Mouse (Mus musculus) liver, postnatal 0 days (tissue): ENCODE measurements around the gene Atp1b3. TPM values are rescaled to one million over a fixed set of nuclear protein-coding genes. Genes with fewer than 3 reads are reported as not detected.

Experiments
- ATAC-seq: fragments of 200-750 bp; cut with Nextera tagmentation; 2 replicates; pipeline ENCODE4 v1.8.0; 2017; ENCODE audit warnings: mild to moderate bottlenecking, moderate library complexity
- DNase-seq: peaks from one replicate; pipeline ENCODE4 v3.0.0-alpha.2; 2016
- H3K27ac ChIP-seq: fragments of 300-500 bp; sonication (generic); 2 replicates; pipeline ENCODE4 v1.5.1; 2014; ENCODE audit warnings: antibody characterized with exemption, moderate library complexity, mild to moderate bottlenecking, low read depth
- H3K27me3 ChIP-seq: fragments of 300-500 bp; sonication (generic); 2 replicates; pipeline ENCODE4 v1.6.1; 2014; ENCODE audit warnings: low read length, control low read depth, mixed read lengths; ENCODE audit not compliant: insufficient read depth
- H3K36me3 ChIP-seq: fragments of 300-500 bp; sonication (generic); replicated peaks from 2 replicates; pipeline ENCODE4 v1.6.1; 2014; ENCODE audit warnings: mild to moderate bottlenecking, control low read depth, low read length, moderate library complexity, mixed read lengths; ENCODE audit not compliant: insufficient read depth
- H3K4me1 ChIP-seq: fragments of 300-500 bp; sonication (generic); 2 replicates; pipeline ENCODE4 v1.6.1; 2014; ENCODE audit warnings: antibody characterized with exemption, mild to moderate bottlenecking, control low read depth; ENCODE audit not compliant: insufficient read depth
- H3K4me2 ChIP-seq: fragments of 300-500 bp; sonication (generic); 2 replicates; pipeline ENCODE4 v1.6.1; 2014; ENCODE audit warnings: low read depth, mild to moderate bottlenecking, low read length, moderate library complexity, mixed read lengths
- H3K4me3 ChIP-seq: fragments of 300-500 bp; sonication (generic); 2 replicates; pipeline ENCODE4 v1.5.1; 2014; ENCODE audit warnings: low read depth, low read length
- H3K9ac ChIP-seq: fragments of 300-500 bp; sonication (generic); replicated peaks from 2 replicates; pipeline ENCODE4 v1.6.1; 2014; ENCODE audit warnings: mild to moderate bottlenecking, moderate library complexity
- H3K9me3 ChIP-seq: fragments of 300-500 bp; sonication (generic); 2 replicates; pipeline ENCODE4 v1.6.1; 2016; ENCODE audit warnings: mild to moderate bottlenecking, control low read depth, low read length, mixed read lengths
- CTCF ChIP-seq: sonication (generic); IDR thresholded peaks from 2 replicates; pipeline ENCODE4 v1.5.1; 2016; ENCODE audit warnings: antibody characterized with exemption, low read depth
- EP300 ChIP-seq: IDR thresholded peaks from 2 replicates; pipeline ENCODE4 v1.6.1; 2016; ENCODE audit warnings: antibody characterized with exemption, low read depth, mild to moderate bottlenecking
- WGBS: fragments of 180-500 bp; shearing (Covaris S2); extraction: QIAGEN DNeasy Blood & Tissue Kit; methylation state at CpG from one replicate; pipeline ENCODE4 v1.1.7; 2014; ENCODE audit not compliant: insufficient replicate concordance; 5-methylcytosine and 5-hydroxymethylcytosine counted together
- polyA plus RNA-seq: library from polyadenylated mRNA; unstranded; fragments of >200 nt; fragmentation: Nextera tagmentation; extraction: Ambion mirVana; gene quantifications from 2 replicates; pipeline ENCODE4 v1.2.1, GENCODE M21; 2015

Gene Atp1b3
- polyA plus RNA-seq, 1 experiment from 2014 or later = 60.3 TPM

GRCm38 (mm10) chr9:96319333-96319732, 44.9 kb downstream of the Atp1b3 start:
- Histone ChIP-seq H3K4me1 (no peaks in the 10 kb centered on the region), H3K9me3 (no peaks in the 10 kb centered on the region), H3K9ac (no peak overlapping the region), H3K27ac (no peak overlapping the region), H3K4me2 (no peak overlapping the region), H3K27me3 (no peaks in the 10 kb centered on the region), H3K36me3 (peaks cover 65% of the 10 kb centered on the region), H3K4me3 (no peak overlapping the region)
- TF ChIP-seq CTCF (no peak), EP300 (no peak)
- ATAC-seq (no peak), DNase-seq (no peak)
- WGBS = 91% methylated on average over 5 of the region's 5 CpGs

GRCm38 (mm10) chr9:96312074-96312473, 52.2 kb downstream of the Atp1b3 start:
- Histone ChIP-seq H3K36me3 (peaks cover 64% of the 10 kb centered on the region), H3K4me2 (no peak overlapping the region), H3K9ac (no peak overlapping the region), H3K4me1 (no peaks in the 10 kb centered on the region), H3K9me3 (no peaks in the 10 kb centered on the region), H3K27me3 (no peaks in the 10 kb centered on the region), H3K27ac (no peak overlapping the region), H3K4me3 (no peak overlapping the region)
- no peak for DNase-seq
- no peak for ATAC-seq
- WGBS = 83% methylated on average over 3 of the region's 3 CpGs
- TF ChIP-seq EP300 (no peak), CTCF (no peak)

- Histone ChIP-seq H3K4me3 (no peak overlapping the region), H3K9ac (no peak overlapping the region), H3K4me2 (no peak overlapping the region), H3K4me1 (no peaks in the 10 kb centered on the region), H3K27me3 (no peaks in the 10 kb centered on the region), H3K27ac (no peak overlapping the region), H3K36me3 (peaks cover 61% of the 10 kb centered on the region), H3K9me3 (no peaks in the 10 kb centered on the region)
- no peak for ATAC-seq
- 94% methylated on average over 3 of the region's 3 CpGs for WGBS
- TF ChIP-seq CTCF (no peak), EP300 (no peak)
- DNase-seq = no peak
These were observed 55.4 kb downstream of the Atp1b3 start for GRCm38 (mm10) chr9:96308816-96309215.

GRCm38 (mm10) chr9:96299324-96300008, 64.8 kb downstream of the Atp1b3 start:
- Histone ChIP-seq H3K27me3 (no peaks in the 10 kb centered on the region), H3K4me2 (no peak overlapping the region), H3K4me3 (no peak overlapping the region), H3K9me3 (no peaks in the 10 kb centered on the region), H3K36me3 (peaks cover 71% of the 10 kb centered on the region), H3K27ac (no peak overlapping the region), H3K4me1 (no peaks in the 10 kb centered on the region), H3K9ac (no peak overlapping the region)
- DNase-seq = no peak
- ATAC-seq = no peak
- WGBS = 93% methylated on average over 3 of the region's 3 CpGs
- no peak for TF ChIP-seq CTCF
- no peak for TF ChIP-seq EP300

- TF ChIP-seq EP300 = no peak
- TF ChIP-seq CTCF = no peak
- no peak overlapping the region for H3K9ac ChIP-seq
- ATAC-seq (no peak), DNase-seq (no peak)
- 98% methylated on average over 7 of the region's 7 CpGs for WGBS
- H3K4me2 ChIP-seq = no peak overlapping the region
- no peaks in the 10 kb centered on the region for H3K9me3 ChIP-seq
- peaks cover 44% of the 10 kb centered on the region for H3K36me3 ChIP-seq
- no peaks in the 10 kb centered on the region for H3K27me3 ChIP-seq
- H3K4me1 ChIP-seq = no peaks in the 10 kb centered on the region
- H3K27ac ChIP-seq = no peak overlapping the region
- H3K4me3 ChIP-seq = no peak overlapping the region
These were observed 72.1 kb downstream of the Atp1b3 start for GRCm38 (mm10) chr9:96292144-96292543.

GRCm38 (mm10) chr9:96284916-96285315, 79.3 kb downstream of the Atp1b3 start:
- WGBS = 23% methylated on average over 1 of the region's 1 CpGs
- H3K9ac ChIP-seq = no peak overlapping the region
- no peak for TF ChIP-seq EP300
- peak; percentile 60 for TF ChIP-seq CTCF
- no peak overlapping the region for H3K4me3 ChIP-seq
- no peak for DNase-seq
- H3K4me2 ChIP-seq = no peak overlapping the region
- no peaks in the 10 kb centered on the region for H3K9me3 ChIP-seq
- no peaks in the 10 kb centered on the region for H3K4me1 ChIP-seq
- ATAC-seq = no peak
- H3K27ac ChIP-seq = no peak overlapping the region
- H3K36me3 ChIP-seq = peaks cover 29% of the 10 kb centered on the region
- H3K27me3 ChIP-seq = no peaks in the 10 kb centered on the region

Other genes starting within 250 kb of the Atp1b3 start
- gene Gk5, start 245.1 kb downstream of the Atp1b3 start, polyA plus RNA-seq = 0.32 and 0.39 TPM in 2 replicates
- 61.7 and 69.0 TPM in 2 replicates for gene Tfdp2, start 168.2 kb downstream of the Atp1b3 start, polyA plus RNA-seq
- gene Rnf7, start 114.2 kb upstream of the Atp1b3 start, polyA plus RNA-seq = 58.6 and 62.4 TPM in 2 replicates
- gene Gm28729, start 160.8 kb upstream of the Atp1b3 start, polyA plus RNA-seq = not detected in 2 replicates